Mouse (Mus musculus) embryonic facial prominence, embryonic 14.5 days (tissue): ENCODE measurements around the gene Robo1. TPM values are rescaled to one million over a fixed set of nuclear protein-coding genes. Genes with fewer than 3 reads are reported as not detected.

Experiments
- ATAC-seq: fragments of 200-750 bp; cut with Nextera tagmentation; 2 replicates; pipeline ENCODE4 v1.8.0; 2017; ENCODE audit warnings: low read depth, moderate number of reproducible peaks, moderate TSS enrichment
- DNase-seq: peaks from one replicate; pipeline ENCODE4 v3.0.0-alpha.2; 2015; ENCODE audit warnings: low spot score
- H3K27ac ChIP-seq: fragments of 300-500 bp; sonication (generic); replicated peaks from 2 replicates; pipeline ENCODE4 v1.5.1; 2014; ENCODE audit warnings: low read depth, mild to moderate bottlenecking, low read length, moderate library complexity
- H3K27me3 ChIP-seq: fragments of 300-500 bp; sonication (generic); replicated peaks from 2 replicates; pipeline ENCODE4 v1.6.1; 2014; ENCODE audit warnings: low read length; ENCODE audit not compliant: control insufficient read depth, insufficient read depth
- H3K36me3 ChIP-seq: fragments of 300-500 bp; sonication (generic); 2 replicates; pipeline ENCODE4 v1.6.1; 2014; ENCODE audit warnings: low read length, mixed read lengths; ENCODE audit not compliant: control insufficient read depth, insufficient read depth
- H3K4me1 ChIP-seq: fragments of 300-500 bp; sonication (generic); 2 replicates; pipeline ENCODE4 v1.6.1; 2014; ENCODE audit warnings: antibody characterized with exemption, low read length; ENCODE audit not compliant: control insufficient read depth, insufficient read depth
- H3K4me2 ChIP-seq: fragments of 300-500 bp; sonication (generic); 2 replicates; pipeline ENCODE4 v1.6.1; 2014; ENCODE audit warnings: low read depth, mild to moderate bottlenecking, low read length, moderate library complexity, mixed read lengths
- H3K4me3 ChIP-seq: fragments of 300-500 bp; sonication (generic); 2 replicates; pipeline ENCODE4 v1.5.1; 2014; ENCODE audit warnings: low read depth, mild to moderate bottlenecking, low read length
- H3K9ac ChIP-seq: fragments of 300-500 bp; sonication (generic); 2 replicates; pipeline ENCODE4 v1.6.1; 2014; ENCODE audit warnings: low read depth, mild to moderate bottlenecking, low read length, moderate library complexity, mixed read lengths
- H3K9me3 ChIP-seq: fragments of 300-500 bp; sonication (generic); 2 replicates; pipeline ENCODE4 v1.6.1; 2016; ENCODE audit warnings: low read length; ENCODE audit not compliant: control insufficient read depth
- WGBS: fragments of 180-500 bp; shearing (Covaris S2); extraction: QIAGEN DNeasy Blood & Tissue Kit; methylation state at CpG from one replicate; pipeline ENCODE4 v1.1.7; 2014; 5-methylcytosine and 5-hydroxymethylcytosine counted together
- polyA plus RNA-seq: library from polyadenylated mRNA; unstranded; fragments of >200 nt; fragmentation: Nextera tagmentation; extraction: Ambion mirVana; gene quantifications from 2 replicates; pipeline ENCODE4 v1.2.1, GENCODE M21; 2014

Robo1 gene
- polyA plus RNA-seq, 1 experiment from 2014 or later, result 32.6 TPM

- Histone ChIP-seq H3K9me3 (no peaks in the 10 kb centered on the region), H3K36me3 (peaks cover 15% of the 10 kb centered on the region), H3K9ac (no peak overlapping the region), H3K27me3 (no peaks in the 10 kb centered on the region), H3K27ac (peak overlapping the region; percentile 61), H3K4me3 (no peak overlapping the region), H3K4me1 (peaks cover 13% of the 10 kb centered on the region; the same call in 1 of the 2 replicates), H3K4me2 (no peak overlapping the region)
- ATAC-seq (0 out of 2 replicates have a peak, but pooled peaks have one; percentile 55), DNase-seq (peak; percentile 77)
- WGBS, result 43% methylated on average over 7 of the region's 7 CpGs
Observed at GRCm38 (mm10) chr16:73016801-73017200, 708.7 kb downstream of the Robo1 start.

GRCm38 (mm10) chr16:73024326-73024725, 716.2 kb downstream of the Robo1 start:
- Histone ChIP-seq H3K27me3 (no peaks in the 10 kb centered on the region), H3K27ac (no peak overlapping the region), H3K36me3 (peaks cover 29% of the 10 kb centered on the region), H3K4me2 (no peak overlapping the region), H3K9me3 (no peaks in the 10 kb centered on the region), H3K4me3 (no peak overlapping the region), H3K4me1 (no peaks in the 10 kb centered on the region), H3K9ac (no peak overlapping the region)
- DNase-seq (no peak), ATAC-seq (no peak)
- 90% methylated on average over 13 of the region's 13 CpGs for WGBS

GRCm38 (mm10) chr16:73027692-73028091, 719.6 kb downstream of the Robo1 start:
- peak; percentile 32 for DNase-seq
- Histone ChIP-seq H3K27ac (no peak overlapping the region), H3K36me3 (peaks cover 24% of the 10 kb centered on the region), H3K27me3 (no peaks in the 10 kb centered on the region), H3K4me1 (no peaks in the 10 kb centered on the region), H3K9ac (no peak overlapping the region), H3K4me2 (no peak overlapping the region), H3K9me3 (no peaks in the 10 kb centered on the region), H3K4me3 (no peak overlapping the region)
- WGBS, result 81% methylated on average over 14 of the region's 14 CpGs
- no peak for ATAC-seq

- DNase-seq, result no peak
- Histone ChIP-seq H3K4me1 (no peaks in the 10 kb centered on the region), H3K9ac (no peak overlapping the region), H3K9me3 (no peaks in the 10 kb centered on the region), H3K36me3 (peaks cover 16% of the 10 kb centered on the region; the same call in 1 of the 2 replicates), H3K27me3 (no peaks in the 10 kb centered on the region), H3K27ac (no peak overlapping the region), H3K4me3 (no peak overlapping the region), H3K4me2 (no peak overlapping the region)
- WGBS, result 83% methylated on average over 4 of the region's 4 CpGs
- ATAC-seq, result no peak
Observed at GRCm38 (mm10) chr16:73030999-73031398, 722.9 kb downstream of the Robo1 start.

- Histone ChIP-seq H3K9ac (no peak overlapping the region), H3K9me3 (no peaks in the 10 kb centered on the region), H3K27me3 (no peaks in the 10 kb centered on the region), H3K27ac (no peak overlapping the region), H3K4me2 (no peak overlapping the region), H3K4me1 (no peaks in the 10 kb centered on the region), H3K36me3 (peaks cover 39% of the 10 kb centered on the region), H3K4me3 (no peak overlapping the region)
- DNase-seq (no peak), ATAC-seq (no peak)
- 87% methylated on average over 20 of the region's 20 CpGs for WGBS
Observed at GRCm38 (mm10) chr16:73035210-73035985, 727.3 kb downstream of the Robo1 start.

DNA sequence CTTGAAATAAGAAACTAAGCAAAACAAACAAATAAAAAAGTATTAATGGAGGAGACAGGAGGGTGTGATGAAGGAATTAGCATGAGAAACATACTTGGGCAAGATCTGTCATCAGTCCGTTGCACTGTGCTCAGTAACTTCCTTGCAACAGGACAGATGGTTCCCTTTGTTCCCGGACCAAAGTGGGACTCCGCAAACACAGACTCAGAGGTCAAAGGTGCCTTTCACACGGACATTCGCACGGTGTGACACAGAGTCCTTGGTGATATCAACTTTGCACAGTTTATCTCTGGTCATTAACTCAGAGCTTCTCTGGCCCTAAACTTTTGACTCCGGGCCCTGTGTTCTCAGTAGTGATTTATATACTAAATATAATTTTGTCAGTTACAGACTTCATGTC, 730.4 kb downstream of the Robo1 start:
- H3K4me3 ChIP-seq, result no peak overlapping the region
- peaks cover 67% of the 10 kb centered on the region for H3K36me3 ChIP-seq
- H3K9me3 ChIP-seq, result 0 out of 2 replicates have a peak, but pooled peaks cover 16% of the 10 kb centered on the region
- no peak overlapping the region for H3K9ac ChIP-seq
- no peaks in the 10 kb centered on the region for H3K4me1 ChIP-seq
- H3K4me2 ChIP-seq, result no peak overlapping the region
- H3K27me3 ChIP-seq, result no peaks in the 10 kb centered on the region
- WGBS, result 70% methylated on average over 7 of the region's 7 CpGs
- no peak for DNase-seq
- ATAC-seq, result no peak
- no peak overlapping the region for H3K27ac ChIP-seq

- DNase-seq, result no peak
- Histone ChIP-seq H3K36me3 (no peaks in the 10 kb centered on the region), H3K27me3 (no peaks in the 10 kb centered on the region), H3K4me3 (no peak overlapping the region), H3K9ac (no peak overlapping the region), H3K9me3 (no peaks in the 10 kb centered on the region), H3K4me2 (no peak overlapping the region), H3K4me1 (no peaks in the 10 kb centered on the region), H3K27ac (no peak overlapping the region)
- no peak for ATAC-seq
- WGBS, result 87% methylated on average over 3 of the region's 3 CpGs
Observed at GRCm38 (mm10) chr16:73062461-73062860, 754.4 kb downstream of the Robo1 start.

- Histone ChIP-seq H3K4me3 (no peak overlapping the region), H3K27ac (no peak overlapping the region), H3K9me3 (no peaks in the 10 kb centered on the region), H3K9ac (no peak overlapping the region), H3K4me2 (no peak overlapping the region), H3K27me3 (no peaks in the 10 kb centered on the region), H3K4me1 (no peaks in the 10 kb centered on the region), H3K36me3 (no peaks in the 10 kb centered on the region)
- ATAC-seq (no peak), DNase-seq (no peak)
- WGBS, result 58% methylated on average over 7 of the region's 7 CpGs
Observed at GRCm38 (mm10) chr16:73067782-73068181, 759.7 kb downstream of the Robo1 start.

DNA sequence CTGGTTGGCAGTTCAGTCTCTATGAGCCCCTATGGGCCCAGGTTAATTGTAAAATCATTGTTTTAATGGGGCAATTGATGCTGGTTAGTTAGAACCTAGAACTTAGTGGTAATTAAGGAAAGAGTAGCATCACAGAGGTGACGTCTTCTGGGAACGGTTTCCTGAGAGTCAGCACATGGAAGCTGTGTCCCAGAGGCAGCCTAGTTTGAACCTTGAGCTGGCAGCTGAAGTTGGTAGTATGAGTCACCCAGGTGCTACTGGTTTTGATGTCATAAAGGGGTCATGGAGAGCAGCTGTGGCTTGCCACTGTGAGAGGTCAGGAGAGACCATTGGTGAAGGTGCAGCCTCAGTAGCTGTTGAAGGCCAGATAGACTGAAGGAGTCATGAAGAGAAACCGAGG, 763.9 kb downstream of the Robo1 start:
- no peak overlapping the region for H3K4me3 ChIP-seq
- H3K27ac ChIP-seq, result no peak overlapping the region
- no peak overlapping the region for H3K9ac ChIP-seq
- H3K27me3 ChIP-seq, result no peaks in the 10 kb centered on the region
- no peak for ATAC-seq
- no peak for DNase-seq
- H3K36me3 ChIP-seq, result no peaks in the 10 kb centered on the region
- H3K9me3 ChIP-seq, result no peaks in the 10 kb centered on the region
- no peaks in the 10 kb centered on the region for H3K4me1 ChIP-seq
- no peak overlapping the region for H3K4me2 ChIP-seq
- 95% methylated on average over 3 of the region's 3 CpGs for WGBS
